Mouse (Mus musculus) limb, embryonic 11.5 days (tissue): ENCODE results near the gene Mief2. TPM values are rescaled to one million over a fixed set of nuclear protein-coding genes. Genes with fewer than 3 reads are reported as not detected.

Source experiments
- ATAC-seq: fragments of 200-750 bp; cut with Nextera tagmentation; 2 replicates; pipeline ENCODE4 v1.8.0; 2017; ENCODE audit warnings: low read depth; ENCODE audit not compliant: insufficient number of reproducible peaks, low FRiP score, low TSS enrichment
- DNase-seq: peaks from one replicate; pipeline ENCODE4 v3.0.0-alpha.2; 2015; ENCODE audit warnings: low spot score
- H3K27ac ChIP-seq: fragments of 300-500 bp; sonication (generic); replicated peaks from 2 replicates; pipeline ENCODE4 v1.5.1; 2014; ENCODE audit warnings: low read depth, mild to moderate bottlenecking, low read length
- H3K27me3 ChIP-seq: fragments of 300-500 bp; sonication (generic); 2 replicates; pipeline ENCODE4 v1.6.1; 2014; ENCODE audit warnings: mild to moderate bottlenecking, low read length, mixed read lengths; ENCODE audit not compliant: control insufficient read depth, insufficient read depth
- H3K36me3 ChIP-seq: fragments of 300-500 bp; sonication (generic); 2 replicates; pipeline ENCODE4 v1.6.1; 2014; ENCODE audit warnings: mild to moderate bottlenecking, low read length, moderate library complexity, mixed read lengths; ENCODE audit not compliant: control insufficient read depth, insufficient read depth
- H3K4me1 ChIP-seq: fragments of 300-500 bp; sonication (generic); 2 replicates; pipeline ENCODE4 v1.6.1; 2014; ENCODE audit warnings: low read length, mixed read lengths; ENCODE audit not compliant: control insufficient read depth, insufficient read depth
- H3K4me2 ChIP-seq: fragments of 300-500 bp; sonication (generic); 2 replicates; pipeline ENCODE4 v1.6.1; 2014; ENCODE audit warnings: low read depth, mild to moderate bottlenecking, moderate library complexity; ENCODE audit not compliant: severe bottlenecking
- H3K4me3 ChIP-seq: fragments of 300-500 bp; sonication (generic); 2 replicates; pipeline ENCODE4 v1.5.1; 2014; ENCODE audit warnings: low read depth, low read length
- H3K9ac ChIP-seq: fragments of 300-500 bp; sonication (generic); 2 replicates; pipeline ENCODE4 v1.6.1; 2014; ENCODE audit warnings: mild to moderate bottlenecking, low read length
- H3K9me3 ChIP-seq: fragments of 300-500 bp; sonication (generic); 2 replicates; pipeline ENCODE4 v1.6.1; 2016; ENCODE audit warnings: low read length; ENCODE audit not compliant: control insufficient read depth
- WGBS: fragments of 180-500 bp; shearing (Covaris S2); extraction: QIAGEN DNeasy Blood & Tissue Kit; methylation state at CpG from one replicate; pipeline ENCODE4 v1.1.7; 2014; 5-methylcytosine and 5-hydroxymethylcytosine counted together
- polyA plus RNA-seq: library from polyadenylated mRNA; unstranded; fragments of >200 nt; fragmentation: Nextera tagmentation; extraction: Ambion mirVana; gene quantifications from 2 replicates; pipeline ENCODE4 v1.2.1, GENCODE M21; 2014

The Mief2 gene
- polyA plus RNA-seq, 1 experiment from 2014 or later = 15.6 TPM

DNA sequence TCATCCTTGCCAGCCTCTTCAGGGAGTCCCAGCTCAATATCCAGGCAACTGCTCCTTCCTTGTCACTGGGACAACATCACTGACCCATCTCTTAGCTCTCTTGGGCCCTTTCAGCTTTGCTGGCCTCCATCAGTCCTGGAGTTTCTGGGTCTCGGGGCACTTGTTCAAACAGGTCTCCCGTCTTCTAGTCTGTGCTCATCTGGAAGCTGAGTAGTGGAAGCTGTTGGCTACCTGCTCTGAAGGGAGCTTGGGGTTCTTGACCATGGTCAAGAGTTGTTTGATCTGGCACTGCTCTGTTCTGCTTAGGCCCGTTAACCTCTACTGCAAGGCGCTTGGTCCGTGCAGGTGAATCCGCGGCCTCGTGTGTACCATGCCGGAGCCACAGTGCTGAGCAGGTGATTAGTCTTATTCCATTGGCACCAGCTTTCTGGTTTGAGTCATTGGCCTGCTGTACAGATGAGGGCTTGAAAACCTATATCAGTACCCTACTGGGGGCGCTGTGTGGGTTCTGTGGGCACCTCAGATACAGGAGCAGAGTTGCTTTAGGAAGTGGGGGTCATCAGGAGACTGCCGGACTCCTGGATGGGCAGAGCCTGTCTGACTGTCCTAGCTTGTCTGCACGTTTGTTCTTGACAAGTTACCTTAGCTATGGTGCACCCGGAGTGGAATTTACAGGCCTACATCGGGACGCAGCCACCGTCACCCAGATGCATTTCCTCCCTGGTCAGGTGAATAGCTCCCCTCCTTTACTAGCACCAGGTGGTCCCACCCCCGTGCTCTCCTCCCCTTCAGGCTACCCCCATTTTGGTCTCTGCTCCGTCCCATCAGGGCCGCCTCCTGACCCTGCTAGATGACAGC is 23.9 kb upstream of the Mief2 start:
- DNase-seq (no peak), ATAC-seq (no peak)
- H3K9me3 ChIP-seq = no peaks in the 10 kb centered on the region
- H3K27me3 ChIP-seq = no peaks in the 10 kb centered on the region
- H3K27ac ChIP-seq = no peak overlapping the region
- no peak overlapping the region for H3K4me3 ChIP-seq
- no peak overlapping the region for H3K4me2 ChIP-seq
- H3K36me3 ChIP-seq = peaks cover 31% of the 10 kb centered on the region
- no peak overlapping the region for H3K9ac ChIP-seq
- 93% methylated on average over 19 of the region's 19 CpGs for WGBS
- peaks cover 10% of the 10 kb centered on the region for H3K4me1 ChIP-seq

DNA sequence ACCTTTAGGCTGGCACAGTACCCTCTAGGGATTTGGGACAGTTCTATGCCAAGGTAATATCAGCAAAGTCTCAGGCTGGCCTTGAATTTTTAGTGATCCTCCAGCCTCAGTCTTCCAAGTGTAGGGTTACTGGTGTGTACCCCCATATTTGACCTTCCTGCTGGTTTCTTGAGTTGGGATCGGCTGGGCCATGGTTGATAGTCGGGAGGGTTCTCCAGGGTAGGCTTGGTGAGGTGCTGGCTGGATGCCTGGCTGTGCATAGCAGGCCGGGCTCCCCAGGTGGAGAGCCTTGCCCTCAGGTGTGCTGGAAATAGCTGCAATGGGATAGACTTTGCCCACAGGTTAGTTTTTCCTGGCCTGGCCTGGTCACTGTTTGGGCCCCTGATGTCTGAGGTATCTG is 22.9 kb upstream of the Mief2 start:
- DNase-seq (no peak), ATAC-seq (no peak)
- Histone ChIP-seq H3K9ac (no peak overlapping the region), H3K4me3 (no peak overlapping the region), H3K4me2 (no peak overlapping the region), H3K4me1 (peaks cover 10% of the 10 kb centered on the region), H3K36me3 (peaks cover 38% of the 10 kb centered on the region), H3K27ac (no peak overlapping the region), H3K9me3 (no peaks in the 10 kb centered on the region), H3K27me3 (no peaks in the 10 kb centered on the region)
- 92% methylated on average over 3 of the region's 3 CpGs for WGBS

DNA sequence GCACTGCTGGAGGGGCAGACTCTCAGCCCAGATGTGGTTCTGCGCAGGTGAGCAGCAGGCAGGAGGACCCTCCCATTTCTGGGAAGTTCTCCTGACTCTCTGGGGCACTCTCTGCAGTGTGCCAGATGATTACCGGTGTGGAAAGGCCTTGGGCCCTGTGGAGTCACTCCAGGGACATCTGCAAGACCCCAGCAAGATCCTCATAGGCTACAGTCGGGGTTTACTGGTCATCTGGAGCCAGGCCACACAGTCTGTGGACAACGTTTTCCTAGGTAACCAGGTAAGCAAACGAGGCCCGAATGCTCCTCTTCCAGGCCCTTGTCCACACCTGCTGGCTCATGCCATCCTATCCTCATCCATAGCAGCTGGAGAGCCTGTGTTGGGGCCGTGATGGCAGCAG is 22.1 kb upstream of the Mief2 start:
- Histone ChIP-seq H3K4me2 (no peak overlapping the region), H3K4me3 (no peak overlapping the region), H3K36me3 (peaks cover 40% of the 10 kb centered on the region), H3K9ac (no peak overlapping the region), H3K9me3 (no peaks in the 10 kb centered on the region), H3K27me3 (no peaks in the 10 kb centered on the region), H3K27ac (no peak overlapping the region), H3K4me1 (peaks cover 6% of the 10 kb centered on the region)
- ATAC-seq = no peak
- DNase-seq = no peak
- WGBS = 92% methylated on average over 7 of the region's 7 CpGs

DNA sequence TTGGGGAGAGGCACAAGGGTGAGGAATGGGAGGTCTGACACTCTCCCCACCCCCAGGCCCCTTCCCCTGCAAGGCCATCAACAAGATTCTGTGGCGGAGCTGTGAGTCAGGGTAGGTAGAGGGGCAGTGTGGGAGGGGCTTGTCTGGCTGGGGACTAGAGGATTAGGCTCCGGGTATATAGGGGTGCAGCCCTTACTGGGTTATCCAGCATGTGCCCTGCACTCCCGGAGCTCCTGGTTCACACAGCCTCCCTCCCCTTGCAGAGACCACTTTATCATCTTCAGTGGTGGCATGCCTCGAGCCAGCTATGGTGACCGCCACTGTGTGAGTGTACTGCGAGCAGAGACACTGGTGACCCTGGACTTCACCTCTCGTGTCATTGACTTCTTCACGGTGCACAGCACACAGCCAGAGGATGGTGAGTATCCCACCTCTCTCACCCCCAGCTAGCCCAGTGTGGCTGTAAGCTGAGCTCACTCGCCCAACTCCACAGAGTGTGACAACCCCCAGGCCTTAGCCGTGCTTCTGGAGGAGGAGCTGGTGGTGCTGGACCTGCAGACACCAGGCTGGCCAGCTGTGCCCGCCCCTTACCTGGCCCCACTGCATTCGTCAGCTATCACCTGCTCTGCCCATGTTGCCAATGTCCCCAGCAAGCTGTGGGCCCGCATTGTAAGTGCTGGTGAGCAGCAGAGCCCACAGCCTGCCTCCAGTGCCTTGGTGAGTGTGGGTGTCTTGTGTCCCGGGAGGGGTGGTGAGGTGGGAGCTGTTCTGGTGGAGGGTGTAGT is 21.3 kb upstream of the Mief2 start:
- no peaks in the 10 kb centered on the region for H3K9me3 ChIP-seq
- ATAC-seq (no peak), DNase-seq (no peak)
- no peak overlapping the region for H3K27ac ChIP-seq
- 84% methylated on average over 14 of the region's 14 CpGs for WGBS
- H3K27me3 ChIP-seq = no peaks in the 10 kb centered on the region
- H3K4me3 ChIP-seq = no peak overlapping the region
- no peak overlapping the region for H3K4me2 ChIP-seq
- peaks cover 5% of the 10 kb centered on the region; the same call in 1 of the 2 replicates for H3K4me1 ChIP-seq
- H3K36me3 ChIP-seq = peaks cover 44% of the 10 kb centered on the region
- H3K9ac ChIP-seq = no peak overlapping the region

DNA sequence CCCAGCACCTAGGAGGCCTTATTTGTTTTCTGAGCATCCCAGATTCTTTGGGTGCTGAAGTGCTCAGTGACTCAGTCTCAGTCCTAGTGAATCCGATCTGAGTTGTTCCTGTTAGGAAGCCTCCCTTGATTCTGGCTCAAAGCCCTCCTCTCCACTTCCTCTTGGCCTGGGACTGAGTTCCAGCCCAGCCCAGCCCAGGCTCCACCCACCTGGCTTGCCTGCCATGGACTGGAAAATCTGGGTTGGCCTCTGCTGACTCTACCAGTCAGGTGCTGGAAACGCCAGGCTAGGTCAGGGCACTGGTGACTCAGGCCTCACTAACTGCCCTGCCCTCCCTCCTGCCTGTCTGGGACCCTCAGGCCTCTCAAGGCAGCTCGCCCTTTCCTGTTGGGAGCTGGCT is 20.5 kb upstream of the Mief2 start:
- no peak for ATAC-seq
- WGBS = 77% methylated on average over 3 of the region's 3 CpGs
- Histone ChIP-seq H3K4me2 (no peak overlapping the region), H3K4me3 (no peak overlapping the region), H3K4me1 (peaks cover 5% of the 10 kb centered on the region; the same call in 1 of the 2 replicates), H3K9ac (no peak overlapping the region), H3K9me3 (no peaks in the 10 kb centered on the region), H3K27ac (no peak overlapping the region), H3K36me3 (peaks cover 47% of the 10 kb centered on the region), H3K27me3 (no peaks in the 10 kb centered on the region)
- no peak for DNase-seq

GRCm38 (mm10) chr11:60708631-60709030 is 19.6 kb upstream of the Mief2 start:
- no peak overlapping the region for H3K27ac ChIP-seq
- 85% methylated on average over 8 of the region's 10 CpGs for WGBS
- no peaks in the 10 kb centered on the region for H3K9me3 ChIP-seq
- ATAC-seq (no peak), DNase-seq (no peak)
- H3K4me2 ChIP-seq = no peak overlapping the region
- peaks cover 53% of the 10 kb centered on the region for H3K36me3 ChIP-seq
- H3K4me3 ChIP-seq = no peak overlapping the region
- H3K27me3 ChIP-seq = no peaks in the 10 kb centered on the region
- peaks cover under 1% of the 10 kb centered on the region; the same call in 1 of the 2 replicates for H3K4me1 ChIP-seq
- H3K9ac ChIP-seq = no peak overlapping the region

GRCm38 (mm10) chr11:60709481-60710465 is 18.4 kb upstream of the Mief2 start:
- DNase-seq (no peak), ATAC-seq (no peak)
- H3K4me3 ChIP-seq = no peak overlapping the region
- H3K27ac ChIP-seq = no peak overlapping the region
- H3K4me1 ChIP-seq = no peaks in the 10 kb centered on the region
- no peak overlapping the region for H3K4me2 ChIP-seq
- no peaks in the 10 kb centered on the region for H3K27me3 ChIP-seq
- H3K36me3 ChIP-seq = peaks cover 56% of the 10 kb centered on the region
- H3K9me3 ChIP-seq = no peaks in the 10 kb centered on the region
- no peak overlapping the region for H3K9ac ChIP-seq
- WGBS = 94% methylated on average over 45 of the region's 45 CpGs

- H3K36me3 ChIP-seq = peaks cover 55% of the 10 kb centered on the region
- no peaks in the 10 kb centered on the region for H3K9me3 ChIP-seq
- no peak overlapping the region for H3K27ac ChIP-seq
- H3K4me2 ChIP-seq = no peak overlapping the region
- no peak overlapping the region for H3K4me3 ChIP-seq
- H3K27me3 ChIP-seq = no peaks in the 10 kb centered on the region
- no peak for ATAC-seq
- H3K9ac ChIP-seq = no peak overlapping the region
- DNase-seq = no peak
- 91% methylated on average over 17 of the region's 17 CpGs for WGBS
- H3K4me1 ChIP-seq = no peaks in the 10 kb centered on the region
These were observed 17.0 kb upstream of the Mief2 start for GRCm38 (mm10) chr11:60711218-60711617.
